Mouse (Mus musculus) gastrocnemius, adult 2 months (tissue): ENCODE data around the gene Dnajc5. TPM values are rescaled to one million over a fixed set of nuclear protein-coding genes. Genes with fewer than 3 reads are reported as not detected.
A peak's percentile ranks its signal among the peaks of the same experiment; 100 is the strongest.

Source experiments
- DNase-seq: peaks from one replicate; pipeline ENCODE4 v3.0.0; 2022
- H3K27ac ChIP-seq: fragments of 200-600 bp; 2 replicates; pipeline ENCODE4 v1.8.1; 2022; ENCODE audit warnings: mild to moderate bottlenecking
- H3K4me3 ChIP-seq: fragments of 200-600 bp; 2 replicates; pipeline ENCODE4 v1.8.1; 2022; ENCODE audit warnings: mild to moderate bottlenecking, moderate library complexity
- CTCF ChIP-seq: fragments of 200-600 bp; IDR thresholded peaks from 2 replicates; pipeline ENCODE4 v1.8.1; 2022; ENCODE audit warnings: antibody characterized with exemption, mild to moderate bottlenecking, moderate library complexity
- intact Hi-C: fragments of 180-260 bp; cut with DNase I; formaldehyde crosslinking; loops from one replicate; pipeline ENCODE4 v1.15.1; 2025
- microRNA-seq: library from miRNA; unstranded; fragments of <30 nt; microRNA quantifications from one replicate; pipeline ENCODE4 v1.2.0, GENCODE M21; 2021
- total RNA-seq, 2 experiments: library from RNA; stranded (reverse); gene quantifications; 2 replicates each; pipeline ENCODE4 v1.2.3; 2021

The Dnajc5 gene
- total RNA-seq, 2 experiments from 2014 or later, result 43.7 to 46.6 TPM

DNA sequence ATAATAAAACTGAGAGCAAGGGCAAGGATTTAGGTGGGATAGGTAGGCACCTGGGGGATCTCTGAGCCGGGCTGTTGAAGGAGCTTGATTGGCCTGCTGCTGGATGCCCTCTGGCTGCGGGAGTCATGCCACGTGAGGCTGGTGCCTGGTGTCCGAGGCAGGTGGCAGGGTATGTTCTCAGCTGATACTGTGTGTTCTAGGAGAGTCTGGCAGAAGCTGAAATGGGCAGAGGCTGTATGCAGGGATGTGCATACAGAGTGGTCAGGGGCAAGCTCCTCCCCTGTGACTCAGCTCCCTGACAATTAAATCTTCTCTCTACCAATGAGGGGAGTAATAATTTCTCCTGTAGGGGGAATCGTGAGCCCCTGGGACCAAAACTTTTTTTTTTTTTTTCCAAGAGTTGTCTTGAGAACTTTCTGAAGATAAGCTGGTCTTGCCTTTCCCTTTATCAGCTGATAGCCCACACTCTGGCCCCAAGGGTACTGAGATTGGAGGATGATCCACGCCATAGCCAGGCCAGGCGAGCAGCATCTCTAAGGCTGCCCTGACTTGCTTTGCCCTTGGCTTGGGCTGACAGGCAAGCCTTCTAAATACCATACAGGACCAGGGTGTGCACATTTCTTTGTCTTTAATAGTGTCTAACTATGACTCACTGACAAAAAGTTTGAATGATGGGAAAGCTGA is 77.2 kb downstream of the Dnajc5 start:
- no peak for DNase-seq
- Histone ChIP-seq H3K4me3 (no peak overlapping the region), H3K27ac (no peak overlapping the region)
- intact Hi-C loops, result loop anchor here (10.0 kb wide), 1 partner anchor 413 kb away; the partner anchor contains the start of gene Ppdpf
- no peak for TF ChIP-seq CTCF

DNA sequence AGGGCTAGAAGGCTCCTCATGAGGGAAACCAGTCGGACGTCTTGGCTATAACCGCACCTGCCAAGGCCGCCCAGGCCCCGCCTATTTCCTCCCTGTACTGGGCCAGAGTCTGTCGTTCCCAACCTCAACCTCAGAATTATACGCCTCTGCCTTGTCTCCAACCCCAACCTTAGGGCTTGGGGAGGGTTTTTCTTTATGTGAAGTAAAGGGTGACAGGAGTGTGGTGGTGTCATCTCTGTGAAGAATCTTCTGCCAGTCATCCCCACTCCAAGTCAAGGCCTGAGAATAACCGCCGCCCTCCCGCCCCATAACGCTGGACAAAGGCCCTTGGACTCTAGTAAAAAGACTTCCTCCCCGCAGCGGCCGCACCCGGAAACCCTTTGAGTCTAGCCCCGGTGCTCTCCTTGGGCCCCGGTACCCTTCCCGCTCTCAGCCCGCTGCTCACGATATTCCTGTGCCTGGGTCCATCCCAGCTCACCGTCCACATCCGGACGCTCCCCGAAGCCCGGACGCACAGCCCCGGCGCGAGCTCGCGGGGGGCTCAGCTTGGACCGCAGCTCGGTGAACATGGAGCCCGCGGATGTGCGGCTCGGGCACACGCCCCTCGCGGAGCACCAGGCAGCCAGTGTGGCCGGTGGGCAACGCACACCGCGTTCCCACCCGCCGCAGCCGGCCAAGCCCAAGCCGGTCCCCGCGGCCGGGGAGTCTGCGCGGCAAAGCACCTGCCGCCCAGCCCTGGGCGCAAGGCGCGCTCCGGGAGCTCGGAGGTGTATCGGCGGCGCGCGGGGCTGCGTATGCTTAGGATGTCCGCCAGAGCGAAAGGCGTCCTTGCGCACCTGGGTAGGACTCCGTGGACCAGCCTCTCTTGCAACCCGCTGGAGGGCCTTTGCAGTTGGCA is 78.4 kb downstream of the Dnajc5 start, which contains the start of gene Samd10:
Gene Samd10 (minus strand): TSS at position 759 of the 898 bp plus-strand sequence.
- peak; percentile 5; the same call in 1 of the 2 replicates for TF ChIP-seq CTCF
- H3K27ac ChIP-seq, result peak within 1 kb of the TSS; percentile 84
- H3K4me3 ChIP-seq, result peak within 1 kb of the TSS; percentile 89
- peak; percentile 64 for DNase-seq
- intact Hi-C loops, result loop anchor here (10.0 kb wide), 1 partner anchor 414 kb away; the partner anchor contains the start of gene Ppdpf

DNA sequence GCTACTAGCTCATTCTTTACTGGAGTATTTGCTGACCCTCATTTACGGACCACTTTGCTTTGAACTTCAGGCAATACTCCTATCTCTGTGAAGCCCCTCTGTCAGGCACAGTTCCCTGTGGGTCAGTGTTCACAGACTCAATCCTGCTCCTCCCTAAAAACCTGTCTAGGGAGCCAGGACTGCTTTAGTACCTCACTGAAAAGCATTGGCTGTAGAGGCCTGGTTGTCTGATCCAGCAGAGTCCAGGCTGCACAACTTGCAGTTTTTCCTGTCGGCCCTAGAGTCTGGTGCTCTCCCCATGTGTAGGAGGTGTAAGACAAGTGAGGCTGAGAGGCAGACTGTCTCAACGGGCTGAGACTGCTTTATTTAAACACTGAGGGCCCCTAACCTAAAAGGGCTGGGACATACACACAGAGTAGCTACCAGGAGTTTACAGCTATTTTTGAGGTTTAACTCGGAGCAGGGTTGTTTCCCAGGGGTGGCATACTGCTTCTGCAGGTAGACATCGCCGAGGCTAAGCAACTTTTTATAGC is 80.0 kb downstream of the Dnajc5 start:
- intact Hi-C loops, result no loop called here
- Histone ChIP-seq H3K27ac (peak overlapping the region; percentile 92), H3K4me3 (peak overlapping the region; percentile 81)
- DNase-seq, result no peak
- no peak for TF ChIP-seq CTCF

DNA sequence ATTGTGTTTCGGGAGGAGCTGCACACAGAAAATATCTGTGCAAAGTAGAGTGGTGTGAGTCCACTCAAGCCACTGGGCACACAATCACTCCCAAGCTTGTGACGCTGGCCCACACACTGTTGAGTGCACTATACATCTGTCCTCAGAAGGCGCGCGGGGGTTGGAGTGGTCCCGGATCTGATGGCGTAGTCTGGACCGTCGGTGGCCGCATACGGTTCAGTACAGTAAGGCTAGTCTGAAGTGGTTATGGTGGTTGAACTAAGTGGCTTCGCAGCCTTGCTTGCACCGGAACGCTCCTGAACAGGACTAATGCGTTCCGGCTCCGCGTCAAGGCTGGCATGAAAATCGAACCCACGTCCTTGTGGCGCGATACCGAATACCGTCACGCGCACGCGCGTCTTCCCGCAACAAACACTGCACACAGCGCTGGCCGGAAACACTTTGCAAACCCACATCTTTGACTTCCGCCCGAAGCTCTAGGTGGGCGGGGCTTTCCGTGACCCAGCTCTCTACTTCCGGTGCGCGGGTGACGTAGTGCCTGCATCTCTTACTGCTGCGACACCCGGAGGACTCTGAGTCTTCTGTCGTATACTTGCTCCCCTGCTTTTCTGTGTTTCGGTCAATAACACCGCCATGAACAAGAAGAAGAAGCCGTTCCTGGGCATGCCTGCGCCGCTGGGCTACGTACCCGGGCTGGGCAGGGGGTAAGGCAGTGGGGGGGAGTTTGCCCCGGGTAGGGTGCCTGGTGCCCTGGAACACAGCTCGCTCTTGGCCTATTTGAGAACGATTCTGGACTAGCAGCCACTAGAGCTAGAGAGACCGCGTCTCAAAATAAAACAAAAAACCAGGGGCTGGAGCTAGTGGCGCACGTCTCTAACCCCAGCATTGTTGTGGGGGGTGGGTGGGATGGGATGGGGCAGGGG is 80.8 kb downstream of the Dnajc5 start:
- intact Hi-C loops, result no loop called here
- Histone ChIP-seq H3K4me3 (peak overlapping the region; percentile 81), H3K27ac (peak overlapping the region; percentile 92)
- TF ChIP-seq CTCF, result no peak
- DNase-seq, result peak; percentile 98

DNA sequence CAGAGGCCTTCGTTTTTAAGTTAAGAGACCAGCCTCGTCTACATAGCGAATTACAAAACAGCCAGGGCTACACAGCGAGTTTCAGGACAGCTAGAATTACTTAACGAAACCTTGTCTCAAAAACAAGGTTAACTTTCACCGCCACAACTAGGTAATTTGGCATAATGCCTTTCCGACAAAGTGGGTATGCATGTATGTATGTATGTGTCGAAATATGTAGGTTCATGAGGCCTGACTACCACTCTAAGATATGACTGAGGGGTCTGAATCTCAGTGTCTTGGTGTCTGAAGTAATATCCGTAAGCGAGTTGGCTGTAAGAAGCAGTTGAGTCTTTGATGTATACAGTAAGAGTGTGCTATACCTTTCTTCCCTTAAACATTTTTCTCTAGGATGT is 81.5 kb downstream of the Dnajc5 start:
- Histone ChIP-seq H3K27ac (peak overlapping the region; percentile 92), H3K4me3 (peak overlapping the region; percentile 81)
- intact Hi-C loops, result no loop called here
- DNase-seq, result no peak
- no peak for TF ChIP-seq CTCF

DNA sequence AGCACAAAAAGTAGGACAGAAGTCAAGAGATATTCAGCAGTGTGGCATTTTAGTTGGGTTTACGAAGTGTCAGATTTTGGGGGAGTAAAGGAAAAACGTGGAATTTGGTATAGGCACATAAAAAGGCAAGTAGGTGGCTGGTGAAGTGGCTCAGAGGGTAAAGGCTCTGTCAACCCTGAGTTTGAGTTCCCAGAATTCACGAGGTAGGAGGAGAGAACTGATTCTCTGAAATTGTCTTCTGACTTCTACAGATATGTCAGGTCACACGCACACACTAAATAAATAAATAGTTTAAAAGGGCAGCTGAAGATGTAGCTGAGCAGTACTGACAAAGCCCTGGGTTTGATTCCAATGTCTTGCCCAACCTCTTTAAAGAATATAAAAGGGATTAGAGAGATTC is 82.1 kb downstream of the Dnajc5 start:
- H3K4me3 ChIP-seq, result peak overlapping the region; percentile 81
- intact Hi-C loops, result no loop called here
- H3K27ac ChIP-seq, result no peak overlapping the region; the same call in 1 of the 2 replicates
- no peak for DNase-seq
- TF ChIP-seq CTCF, result no peak

Small RNAs within 50 kb of the gene (microRNA-seq; reads per million reads assigned to microRNA genes)
- gene Mir7006, result not detected

Other genes with a start within 250 kb of the Dnajc5 start
- 10 to 100 TPM in 1 of 2 experiments, 1 to 10 TPM in 1; 7.3 to 12.0 TPM for gene Gmeb2, start 232.4 kb upstream of the Dnajc5 start, total RNA-seq
- not detected for gene Stmn3, start 206.0 kb upstream of the Dnajc5 start, total RNA-seq
- gene Rtel1, start 200.7 kb upstream of the Dnajc5 start, total RNA-seq, result 10 to 100 TPM; 12.0 to 13.0 TPM
- 10 to 100 TPM; 13.7 to 14.8 TPM for gene Zgpat, start 155.6 kb upstream of the Dnajc5 start, total RNA-seq
- gene Arfrp1, start 155.1 kb upstream of the Dnajc5 start, total RNA-seq, result 10 to 100 TPM; 23.6 to 30.8 TPM
- gene Lime1, start 140.4 kb upstream of the Dnajc5 start, total RNA-seq, result 1 to 10 TPM; 5.8 to 6.2 TPM
- gene Zbtb46, start 61.1 kb upstream of the Dnajc5 start, total RNA-seq, result 1 to 10 TPM; 4.9 to 6.7 TPM
- gene Abhd16b, start 27.3 kb upstream of the Dnajc5 start, total RNA-seq, result not detected
- 10 to 100 TPM; 47.0 to 52.5 TPM for gene Tpd52l2, start 23.3 kb upstream of the Dnajc5 start, total RNA-seq
- gene Uckl1, start 64.4 kb downstream of the Dnajc5 start, total RNA-seq, result 10 to 100 TPM; 26.1 to 29.1 TPM
- 10 to 100 TPM; 31.1 to 36.5 TPM for gene Prpf6, start 71.4 kb downstream of the Dnajc5 start, total RNA-seq
- 10 to 100 TPM; 17.6 to 20.3 TPM for gene Zfp512b, start 72.3 kb downstream of the Dnajc5 start, total RNA-seq
- 1 to 10 TPM; 1.5 to 1.7 TPM for gene Samd10, start 78.7 kb downstream of the Dnajc5 start, total RNA-seq
- not detected for gene Gm29797, start 136.5 kb downstream of the Dnajc5 start, total RNA-seq
- 10 to 100 TPM; 10.4 to 15.3 TPM for gene Sox18, start 151.2 kb downstream of the Dnajc5 start, total RNA-seq
- 1 to 10 TPM; 6.9 to 7.6 TPM for gene Tcea2, start 159.8 kb downstream of the Dnajc5 start, total RNA-seq
- gene Rgs19, start 173.5 kb downstream of the Dnajc5 start, total RNA-seq, result 1 to 10 TPM; 2.7 to 2.8 TPM
- not detected for gene Lkaaear1, start 178.0 kb downstream of the Dnajc5 start, total RNA-seq
- not detected for gene Oprl1, start 194.5 kb downstream of the Dnajc5 start, total RNA-seq
- gene Myt1, start 242.8 kb downstream of the Dnajc5 start, total RNA-seq, result not detected